Mouse (Mus musculus) spleen, adult 2 months (tissue): ENCODE measurements around the gene Mogat1.
"Not testable (repeated sequence)": the region's sequence is repeated elsewhere in the genome, so short reads cannot be mapped to it uniquely, and the experiment has no call there.

ENCODE experiments used
- CTCF ChIP-seq: fragments of 200-500 bp; IDR thresholded peaks from 2 replicates; pipeline ENCODE4 v1.5.1; 2011; ENCODE audit warnings: mild to moderate bottlenecking, inconsistent platforms; ENCODE audit not compliant: insufficient read depth, insufficient read length, insufficient replicate concordance; ENCODE audit errors: extremely low read depth
- POLR2A ChIP-seq: fragments of 200-500 bp; IDR thresholded peaks from 2 replicates; pipeline ENCODE4 v1.6.1; 2011; ENCODE audit warnings: low read depth, low read length, inconsistent platforms

GRCm38 (mm10) chr1:78501856-78502255 is 8.9 kb upstream of the Mogat1 start:
- TF ChIP-seq CTCF, POLR2A: not testable (repeated sequence)
